Mouse (Mus musculus) monocyte, adult 2 months (primary cell): Measurements from ENCODE around the gene Tmem204.

Experiments used
- DNase-seq, 2 experiments: peaks; one replicate each; pipeline ENCODE4 v3.0.0; 2022; ENCODE audit warnings: low spot score in 2 of 2, low read depth in 1 of 2

The Tmem204 gene

DNA sequence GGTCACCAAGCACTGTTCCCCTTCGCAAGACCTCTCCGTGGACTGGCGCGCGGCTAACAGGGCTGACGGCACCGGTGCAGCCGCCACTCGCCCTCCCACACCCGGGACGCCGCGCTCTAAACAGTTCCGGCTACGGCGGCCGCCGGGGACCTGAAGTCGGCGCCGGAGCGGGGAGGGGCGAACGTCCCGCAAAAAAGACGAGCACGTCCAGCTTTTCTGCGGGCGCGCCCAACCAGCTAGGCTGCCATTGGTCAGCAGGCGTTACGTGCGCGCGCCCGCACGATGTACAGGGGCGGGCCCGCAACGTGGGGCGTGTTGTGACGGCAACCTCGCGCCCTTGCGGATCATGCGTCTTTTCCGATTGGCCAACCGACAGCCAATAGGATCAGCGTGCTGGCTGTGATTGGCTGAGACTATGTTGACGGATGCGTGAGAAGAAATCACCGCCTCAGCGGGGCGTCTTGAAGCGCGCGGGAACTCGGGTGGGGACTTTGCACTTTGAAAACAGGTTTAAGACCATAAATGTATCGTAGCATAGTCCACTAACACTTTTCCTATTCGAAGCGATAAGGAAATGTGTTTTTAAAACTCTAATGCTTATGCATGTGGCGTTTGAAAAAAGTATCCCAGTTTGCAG is 67.6 kb downstream of the Tmem204 start, which contains the start of the genes Cramp1l and Ift140:
Gene Cramp1l, minus strand, starts transcription at position 134 of the 637 bp plus-strand sequence.
Gene Ift140, plus strand, starts transcription at position 431 of the 637 bp plus-strand sequence.
- DNase-seq = peak; percentile 97

DNA sequence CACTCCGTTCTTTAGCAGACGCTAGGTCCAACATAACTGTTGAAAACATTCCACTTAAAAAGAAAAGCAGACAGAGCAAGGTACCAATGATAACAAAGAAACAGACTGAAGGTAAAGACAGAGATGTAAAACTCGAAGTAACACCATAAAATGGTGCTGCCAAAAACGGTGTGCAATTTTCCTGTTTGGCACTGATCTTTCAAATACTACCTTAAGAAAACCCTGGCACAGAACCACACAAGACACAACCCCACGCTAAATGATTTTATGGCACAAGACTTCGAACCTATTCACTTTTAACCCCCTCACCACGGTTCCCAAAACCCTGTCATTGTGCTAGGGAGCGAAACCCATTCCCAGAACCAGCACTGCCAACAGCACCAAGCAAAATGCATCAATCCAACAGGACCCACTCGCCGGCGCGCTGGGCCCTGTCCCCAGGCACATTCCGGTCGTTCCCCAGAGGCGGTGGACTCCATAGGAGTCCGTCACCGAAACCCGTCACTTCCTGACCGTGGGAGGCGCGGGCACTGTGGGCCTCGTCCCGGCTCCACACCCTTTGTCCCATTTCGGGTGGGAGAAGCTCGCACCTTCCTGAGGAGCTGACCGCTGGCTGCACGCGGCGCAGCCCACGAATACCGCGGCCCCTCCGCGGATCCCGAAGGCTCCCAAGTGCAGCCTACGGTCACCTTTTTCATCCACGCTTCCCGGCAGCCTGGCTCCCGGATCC is 68.4 kb downstream of the Tmem204 start:
- DNase-seq = peak; percentile 3 to 10

DNA sequence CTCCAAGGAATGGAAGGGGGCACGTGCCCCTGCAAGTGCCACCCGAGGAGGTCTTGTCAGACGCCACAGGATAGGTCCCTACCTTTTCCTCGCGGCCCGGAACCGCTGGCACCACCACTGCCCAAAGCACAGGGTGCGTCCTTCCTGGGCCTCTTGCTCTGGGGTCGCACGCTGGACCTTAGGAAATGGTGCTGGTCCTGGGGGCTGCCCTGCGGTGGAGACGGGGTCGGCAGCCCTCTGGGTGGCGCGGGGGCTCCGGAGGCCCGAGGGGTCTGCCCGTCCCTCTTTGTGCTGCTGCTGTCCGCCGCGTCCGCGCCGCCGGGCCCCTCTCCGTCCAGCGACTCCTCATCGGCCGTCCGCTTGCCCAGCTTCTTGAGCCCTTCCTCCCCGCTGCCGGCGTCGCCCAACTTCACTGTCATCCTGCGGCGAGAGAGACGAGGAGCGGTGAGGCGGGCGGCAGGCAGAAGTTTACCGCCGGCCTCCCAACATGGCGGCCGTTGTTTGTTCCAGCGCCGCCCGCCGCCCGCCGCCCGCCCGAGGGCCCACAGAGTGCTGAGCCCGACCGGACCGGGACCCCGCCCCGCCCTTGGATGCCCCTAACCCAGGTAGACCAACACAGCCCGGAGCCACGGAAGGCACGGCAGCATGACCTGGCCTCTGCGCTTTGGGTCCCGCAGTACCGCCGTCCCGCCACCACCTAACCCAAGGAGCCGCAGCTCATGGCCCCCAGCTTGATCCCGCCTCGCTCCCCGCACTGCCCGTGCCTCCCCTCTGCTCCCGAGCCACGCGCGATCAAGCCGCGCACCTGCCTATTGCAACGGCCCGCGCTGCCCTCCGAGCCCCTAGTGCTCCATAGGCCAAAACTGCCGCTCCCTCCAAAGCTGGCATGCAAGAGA is 69.5 kb downstream of the Tmem204 start:
- DNase-seq = peak; percentile 1 to 8
